Mouse (Mus musculus): Measurements from ENCODE around the gene Rsph14. TPM values are rescaled to one million over a fixed set of nuclear protein-coding genes. Genes with fewer than 3 reads are reported as not detected.

Rsph14 gene
- polyA plus RNA-seq, 1 experiment from 2014 or later, result not detected

DNA sequence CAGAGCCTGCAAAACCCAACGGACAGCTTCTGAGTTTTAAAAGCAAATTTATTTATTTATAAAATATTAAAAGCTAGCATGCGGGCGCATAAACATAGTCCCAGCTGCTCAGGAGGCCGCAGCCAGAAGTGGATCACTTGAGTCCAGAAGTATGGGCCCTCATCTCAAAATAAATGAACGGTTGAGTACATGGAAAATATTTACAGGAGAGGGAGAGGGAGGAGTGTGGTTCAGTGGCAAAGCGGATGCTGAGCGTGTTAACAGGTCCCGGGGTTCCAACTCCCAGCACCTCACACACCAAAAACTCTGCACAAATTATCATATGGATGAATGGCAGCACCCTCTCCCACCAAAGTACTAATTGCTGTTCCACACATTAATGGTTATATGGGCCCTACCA is 25.9 kb upstream of the Rsph14 start:
- no peak overlapping the region for H3K4me3 ChIP-seq (ENCODE audit: low read length)

DNA sequence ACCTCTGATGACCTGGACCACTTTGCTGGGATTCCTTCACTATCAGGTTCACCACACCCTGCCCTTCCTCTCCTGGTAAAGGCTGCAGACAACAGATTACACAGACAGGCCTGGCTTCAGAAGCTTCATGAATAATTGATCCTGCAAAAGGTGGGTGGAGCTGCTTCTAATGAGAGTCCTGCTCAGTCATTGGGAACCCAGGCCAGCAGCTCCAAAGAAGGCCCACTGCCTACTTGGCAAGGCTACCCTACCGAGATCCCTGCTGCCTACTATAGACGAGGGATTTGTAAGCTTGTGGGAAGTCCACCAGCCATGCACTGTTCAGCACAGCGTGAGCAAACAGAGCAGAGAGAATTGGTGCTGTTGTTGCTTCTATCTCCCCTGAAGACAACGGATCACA is 23.9 kb upstream of the Rsph14 start:
- no peaks in the 10 kb centered on the region for H3K27me3 ChIP-seq (ENCODE audit: control insufficient read depth, insufficient read depth, low read length)
- H3K27ac ChIP-seq (ENCODE audit: low read depth, low read length), result no peak overlapping the region
- no peaks in the 10 kb centered on the region for H3K9me3 ChIP-seq (ENCODE audit: control insufficient read depth, low read length)
- H3K4me2 ChIP-seq (replicated peaks; ENCODE audit: low read depth, low read length), result no peak overlapping the region
- no peaks in the 10 kb centered on the region for H3K36me3 ChIP-seq (ENCODE audit: control insufficient read depth, insufficient read depth, low read length)
- H3K4me3 ChIP-seq (ENCODE audit: low read length), result no peak overlapping the region
- H3K4me1 ChIP-seq (ENCODE audit: control insufficient read depth, insufficient read depth, low read length), result peaks cover 15% of the 10 kb centered on the region
- no peak overlapping the region for H3K9ac ChIP-seq (ENCODE audit: low read depth, low read length)
- 21% methylated on average over 4 of the region's 4 CpGs for WGBS
- no peak for ATAC-seq (ENCODE audit: low FRiP score, low TSS enrichment)

More for the DNA sequence above, 25.9 kb upstream of the Rsph14 start:
- Histone ChIP-seq H3K9me3 (ENCODE audit: control insufficient read depth, low read length) (no peaks in the 10 kb centered on the region), H3K9ac (ENCODE audit: low read depth, low read length) (no peak overlapping the region), H3K4me2 (replicated peaks; ENCODE audit: low read depth, low read length) (no peak overlapping the region), H3K36me3 (ENCODE audit: control insufficient read depth, insufficient read depth, low read length) (no peaks in the 10 kb centered on the region), H3K27ac (ENCODE audit: low read depth, low read length) (no peak overlapping the region), H3K27me3 (ENCODE audit: control insufficient read depth, insufficient read depth, low read length) (no peaks in the 10 kb centered on the region), H3K4me1 (ENCODE audit: control insufficient read depth, insufficient read depth, low read length) (peaks cover 30% of the 10 kb centered on the region)
- 85% methylated on average over 8 of the region's 8 CpGs for WGBS
- ATAC-seq (ENCODE audit: low FRiP score, low TSS enrichment), result no peak

DNA sequence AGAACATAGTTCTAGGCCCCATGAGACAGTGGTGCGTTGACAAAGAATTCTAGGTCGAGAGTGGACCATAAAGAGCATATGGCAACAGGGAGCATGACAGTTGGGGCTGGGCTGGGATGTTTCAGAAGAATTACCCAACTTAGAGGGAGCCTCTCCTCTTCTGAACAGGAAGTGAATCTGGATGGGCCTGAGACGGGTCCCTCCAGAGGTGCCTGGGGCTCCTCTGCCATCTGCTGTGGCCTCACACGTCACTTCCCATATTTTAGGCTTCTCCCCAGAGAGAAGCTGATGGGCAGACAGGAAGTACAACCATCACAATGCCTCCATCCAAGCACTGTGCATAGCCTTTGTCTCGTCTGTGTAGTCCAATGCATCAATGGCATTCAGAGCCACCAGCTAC is 23.3 kb upstream of the Rsph14 start:
- Histone ChIP-seq H3K27ac (ENCODE audit: low read depth, low read length) (no peak overlapping the region), H3K4me2 (replicated peaks; ENCODE audit: low read depth, low read length) (no peak overlapping the region), H3K4me1 (ENCODE audit: control insufficient read depth, insufficient read depth, low read length) (peaks cover 15% of the 10 kb centered on the region), H3K9ac (ENCODE audit: low read depth, low read length) (no peak overlapping the region), H3K36me3 (ENCODE audit: control insufficient read depth, insufficient read depth, low read length) (no peaks in the 10 kb centered on the region), H3K9me3 (ENCODE audit: control insufficient read depth, low read length) (no peaks in the 10 kb centered on the region), H3K4me3 (ENCODE audit: low read length) (no peak overlapping the region), H3K27me3 (ENCODE audit: control insufficient read depth, insufficient read depth, low read length) (no peaks in the 10 kb centered on the region)
- 63% methylated on average over 5 of the region's 5 CpGs for WGBS
- no peak for ATAC-seq (ENCODE audit: low FRiP score, low TSS enrichment)

DNA sequence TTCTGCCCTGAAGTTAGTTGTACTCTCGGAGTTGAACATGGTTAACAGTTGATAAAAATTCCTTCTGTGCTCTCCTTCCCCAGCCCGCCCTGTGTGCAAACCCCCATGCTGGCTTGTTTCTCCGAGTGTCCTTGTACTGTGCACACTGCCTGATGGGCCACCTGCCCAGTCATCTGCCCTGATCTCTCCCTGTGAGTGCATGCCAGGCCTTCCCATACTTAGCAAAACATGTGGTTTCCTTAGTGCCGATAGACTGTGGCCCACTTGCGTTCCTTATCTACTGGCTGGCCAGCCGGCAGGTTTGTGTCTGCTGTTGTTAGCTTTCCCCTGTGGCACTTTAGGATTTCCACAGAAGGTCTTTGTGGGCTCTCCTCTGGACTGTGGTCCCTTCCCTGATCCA is 21.7 kb upstream of the Rsph14 start:
- H3K9ac ChIP-seq (ENCODE audit: low read depth, low read length), result no peak overlapping the region
- WGBS, result 85% methylated on average over 6 of the region's 6 CpGs
- H3K4me2 ChIP-seq (replicated peaks; ENCODE audit: low read depth, low read length), result no peak overlapping the region
- H3K36me3 ChIP-seq (ENCODE audit: control insufficient read depth, insufficient read depth, low read length), result no peaks in the 10 kb centered on the region
- no peaks in the 10 kb centered on the region for H3K9me3 ChIP-seq (ENCODE audit: control insufficient read depth, low read length)
- no peaks in the 10 kb centered on the region for H3K27me3 ChIP-seq (ENCODE audit: control insufficient read depth, insufficient read depth, low read length)
- no peak for ATAC-seq (ENCODE audit: low FRiP score, low TSS enrichment)
- H3K27ac ChIP-seq (ENCODE audit: low read depth, low read length), result no peak overlapping the region
- H3K4me3 ChIP-seq (ENCODE audit: low read length), result no peak overlapping the region
- H3K4me1 ChIP-seq (ENCODE audit: control insufficient read depth, insufficient read depth, low read length), result peaks cover 7% of the 10 kb centered on the region; the same call in 1 of the 2 replicates

DNA sequence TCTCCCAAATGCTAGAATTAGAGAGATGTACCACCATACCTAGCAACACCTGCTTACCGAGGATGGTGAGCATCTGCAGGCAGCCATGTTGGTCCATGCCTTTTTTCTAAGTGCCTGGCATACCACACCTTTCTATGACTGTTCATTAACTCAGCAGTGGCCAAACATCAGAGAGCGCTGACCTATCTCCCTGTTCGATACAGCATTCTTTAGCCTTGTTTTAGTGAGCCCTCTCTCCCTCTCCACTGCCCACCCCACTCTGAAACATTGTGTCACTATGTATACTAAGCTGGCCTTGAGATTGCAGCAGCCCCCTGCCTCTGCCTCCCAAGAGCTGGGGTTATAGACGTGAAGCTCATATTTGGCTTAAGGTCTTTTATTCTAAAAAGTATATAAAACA is 21.3 kb upstream of the Rsph14 start:
- Histone ChIP-seq H3K9me3 (ENCODE audit: control insufficient read depth, low read length) (no peaks in the 10 kb centered on the region), H3K36me3 (ENCODE audit: control insufficient read depth, insufficient read depth, low read length) (no peaks in the 10 kb centered on the region), H3K27me3 (ENCODE audit: control insufficient read depth, insufficient read depth, low read length) (no peaks in the 10 kb centered on the region), H3K4me2 (replicated peaks; ENCODE audit: low read depth, low read length) (no peak overlapping the region), H3K27ac (ENCODE audit: low read depth, low read length) (no peak overlapping the region), H3K4me1 (ENCODE audit: control insufficient read depth, insufficient read depth, low read length) (peaks cover 7% of the 10 kb centered on the region; the same call in 1 of the 2 replicates), H3K9ac (ENCODE audit: low read depth, low read length) (no peak overlapping the region), H3K4me3 (ENCODE audit: low read length) (no peak overlapping the region)
- no peak for ATAC-seq (ENCODE audit: low FRiP score, low TSS enrichment)
- WGBS, result 89% methylated on average over 4 of the region's 4 CpGs

DNA sequence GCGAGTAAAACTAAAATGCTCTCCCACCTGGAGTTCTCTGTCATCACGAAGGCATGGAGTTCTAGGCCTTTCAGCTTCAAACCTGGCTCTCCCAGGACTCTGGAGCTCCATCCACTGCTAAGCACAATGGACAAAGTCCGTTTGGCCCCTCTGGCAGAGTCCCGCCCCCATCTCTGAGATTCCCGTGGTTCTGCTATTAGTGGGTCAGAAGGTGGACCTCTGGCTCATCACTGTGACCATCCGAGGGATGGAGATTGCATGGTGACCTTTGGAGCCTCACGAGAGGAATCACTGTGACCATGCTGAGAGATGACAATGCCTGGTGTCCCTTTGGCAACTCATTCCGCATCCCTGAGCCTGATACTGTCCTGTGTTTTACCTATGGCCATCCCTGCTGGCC is 20.5 kb upstream of the Rsph14 start:
- no peak for ATAC-seq (ENCODE audit: low FRiP score, low TSS enrichment)
- Histone ChIP-seq H3K4me1 (ENCODE audit: control insufficient read depth, insufficient read depth, low read length) (peaks cover 7% of the 10 kb centered on the region; the same call in 1 of the 2 replicates), H3K27ac (ENCODE audit: low read depth, low read length) (no peak overlapping the region), H3K27me3 (ENCODE audit: control insufficient read depth, insufficient read depth, low read length) (no peaks in the 10 kb centered on the region), H3K4me3 (ENCODE audit: low read length) (no peak overlapping the region), H3K9me3 (ENCODE audit: control insufficient read depth, low read length) (no peaks in the 10 kb centered on the region), H3K4me2 (replicated peaks; ENCODE audit: low read depth, low read length) (no peak overlapping the region), H3K9ac (ENCODE audit: low read depth, low read length) (no peak overlapping the region), H3K36me3 (ENCODE audit: control insufficient read depth, insufficient read depth, low read length) (no peaks in the 10 kb centered on the region)
- WGBS, result 81% methylated on average over 8 of the region's 8 CpGs

DNA sequence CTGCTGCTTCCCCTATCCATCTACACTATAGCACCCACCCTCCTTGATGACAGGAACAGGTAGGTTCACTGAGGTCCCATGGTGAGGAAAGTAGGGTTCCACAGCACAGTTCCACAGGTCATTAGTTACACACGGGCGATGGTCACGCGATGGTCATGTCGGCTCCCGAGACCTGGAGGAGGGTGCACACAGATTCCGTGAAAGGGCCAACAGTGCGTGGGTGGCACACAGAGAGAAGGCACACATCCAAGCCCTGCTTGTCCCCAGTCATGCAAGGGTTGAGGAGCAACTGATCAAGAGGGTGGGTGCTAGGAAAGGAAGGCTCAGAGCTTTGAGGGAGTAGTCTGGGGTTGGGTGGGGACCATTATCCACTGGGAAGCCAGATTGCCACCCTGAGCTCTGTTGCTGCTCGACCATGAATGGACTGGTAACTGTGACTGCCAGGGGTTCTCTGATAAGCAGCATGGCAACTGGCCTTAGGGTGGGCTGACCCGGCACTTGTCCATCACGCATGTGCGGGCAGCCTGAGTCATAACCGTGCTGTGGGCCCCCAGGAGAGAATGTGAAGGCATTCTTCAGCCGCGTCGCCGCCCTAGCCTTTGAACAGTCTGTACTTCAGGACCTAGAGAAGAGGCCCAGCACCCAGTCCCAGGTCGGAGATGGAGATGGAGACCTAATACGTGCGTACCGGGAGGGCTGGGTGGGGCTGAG is 19.1 kb upstream of the Rsph14 start:
- Histone ChIP-seq H3K4me3 (ENCODE audit: low read length) (no peak overlapping the region), H3K9ac (ENCODE audit: low read depth, low read length) (no peak overlapping the region)

DNA sequence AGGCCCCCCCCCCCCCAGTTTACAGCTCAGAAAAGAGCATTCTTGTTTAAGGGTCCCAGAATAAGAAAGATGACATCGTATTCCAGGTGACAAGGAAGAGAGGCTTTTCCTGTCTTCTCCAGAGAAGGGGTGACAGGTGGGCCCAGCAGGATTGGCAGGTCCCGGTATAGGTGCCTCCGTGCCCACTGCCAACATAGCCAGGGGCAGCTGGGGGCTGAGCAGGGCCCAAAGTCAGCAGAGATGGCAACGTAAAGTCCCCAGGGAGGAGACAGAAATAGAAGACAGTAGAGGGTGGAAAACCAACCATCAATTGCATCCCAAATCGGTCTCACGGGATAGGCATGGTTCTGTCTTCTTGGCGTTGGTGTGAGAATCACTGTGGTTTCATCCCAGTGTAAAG is 16.3 kb upstream of the Rsph14 start:
- no peaks in the 10 kb centered on the region for H3K36me3 ChIP-seq (ENCODE audit: control insufficient read depth, insufficient read depth, low read length)
- no peaks in the 10 kb centered on the region for H3K9me3 ChIP-seq (ENCODE audit: control insufficient read depth, low read length)
- H3K4me1 ChIP-seq (ENCODE audit: control insufficient read depth, insufficient read depth, low read length), result no peaks in the 10 kb centered on the region
- H3K27me3 ChIP-seq (ENCODE audit: control insufficient read depth, insufficient read depth, low read length), result no peaks in the 10 kb centered on the region
- WGBS, result 94% methylated on average over 7 of the region's 7 CpGs
- no peak overlapping the region for H3K9ac ChIP-seq (ENCODE audit: low read depth, low read length)
- H3K4me3 ChIP-seq (ENCODE audit: low read length), result no peak overlapping the region
- H3K4me2 ChIP-seq (replicated peaks; ENCODE audit: low read depth, low read length), result no peak overlapping the region
- H3K27ac ChIP-seq (ENCODE audit: low read depth, low read length), result no peak overlapping the region
- no peak for ATAC-seq (ENCODE audit: low FRiP score, low TSS enrichment)

More for the DNA sequence above, 19.1 kb upstream of the Rsph14 start:
- Histone ChIP-seq H3K9me3 (ENCODE audit: control insufficient read depth, low read length) (no peaks in the 10 kb centered on the region), H3K27ac (ENCODE audit: low read depth, low read length) (no peak overlapping the region), H3K4me2 (replicated peaks; ENCODE audit: low read depth, low read length) (no peak overlapping the region), H3K4me1 (ENCODE audit: control insufficient read depth, insufficient read depth, low read length) (peaks cover 7% of the 10 kb centered on the region; the same call in 1 of the 2 replicates), H3K36me3 (ENCODE audit: control insufficient read depth, insufficient read depth, low read length) (no peaks in the 10 kb centered on the region), H3K27me3 (ENCODE audit: control insufficient read depth, insufficient read depth, low read length) (no peaks in the 10 kb centered on the region)
- WGBS, result 91% methylated on average over 21 of the region's 21 CpGs
- ATAC-seq (ENCODE audit: low FRiP score, low TSS enrichment), result no peak

DNA sequence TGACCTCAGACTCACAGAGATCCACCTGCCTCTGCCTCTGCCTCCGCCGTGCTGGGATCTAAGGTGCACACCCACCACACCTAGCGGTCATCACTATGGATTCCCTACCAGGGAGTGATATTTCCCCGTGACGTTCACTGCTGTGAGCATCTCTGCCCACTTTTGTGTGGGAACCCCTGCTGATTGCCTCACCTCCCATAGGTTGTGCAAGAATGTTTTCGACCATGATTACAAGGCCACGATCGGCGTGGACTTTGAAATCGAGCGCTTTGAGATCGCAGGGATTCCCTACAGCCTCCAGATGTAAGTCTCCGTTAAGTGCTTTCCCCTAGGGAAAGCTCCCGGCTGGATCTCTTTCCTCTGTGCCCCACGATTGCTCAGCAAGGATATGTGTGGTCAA is 13.4 kb upstream of the Rsph14 start:
- no peak overlapping the region for H3K4me3 ChIP-seq (ENCODE audit: low read length)
- H3K9me3 ChIP-seq (ENCODE audit: control insufficient read depth, low read length), result no peaks in the 10 kb centered on the region
- H3K4me2 ChIP-seq (replicated peaks; ENCODE audit: low read depth, low read length), result no peak overlapping the region
- no peak overlapping the region for H3K9ac ChIP-seq (ENCODE audit: low read depth, low read length)
- H3K36me3 ChIP-seq (ENCODE audit: control insufficient read depth, insufficient read depth, low read length), result no peaks in the 10 kb centered on the region
- no peak overlapping the region for H3K27ac ChIP-seq (ENCODE audit: low read depth, low read length)
- no peak for ATAC-seq (ENCODE audit: low FRiP score, low TSS enrichment)
- H3K4me1 ChIP-seq (ENCODE audit: control insufficient read depth, insufficient read depth, low read length), result no peaks in the 10 kb centered on the region
- no peaks in the 10 kb centered on the region for H3K27me3 ChIP-seq (ENCODE audit: control insufficient read depth, insufficient read depth, low read length)
- 95% methylated on average over 15 of the region's 15 CpGs for whole genome bisulfite sequencing

Measured in kidney, embryonic 14.5 days (tissue).